Mouse (Mus musculus) brain, embryonic 14.5 days (tissue): ENCODE data around the gene Vstm4. TPM values are rescaled to one million over a fixed set of nuclear protein-coding genes. Genes with fewer than 3 reads are reported as not detected.
A peak's percentile ranks its signal among the peaks of the same experiment; 100 is the strongest.

Experiments used
- DNase-seq: peaks from one replicate; pipeline ENCODE4 v3.0.0-alpha.2; 2011; ENCODE audit warnings: low read depth
- CTCF ChIP-seq: fragments of 200-500 bp; IDR thresholded peaks from 2 replicates; pipeline ENCODE4 v1.5.1; 2012; ENCODE audit warnings: inconsistent platforms, mild to moderate bottlenecking, moderate library complexity, borderline replicate concordance; ENCODE audit not compliant: insufficient read depth, insufficient read length; ENCODE audit errors: extremely low read depth
- POLR2A ChIP-seq: fragments of 200-500 bp; IDR thresholded peaks from 2 replicates; pipeline ENCODE4 v1.6.1; 2012; ENCODE audit warnings: mild to moderate bottlenecking, inconsistent platforms, borderline replicate concordance; ENCODE audit not compliant: poor library complexity, insufficient read depth, insufficient read length, severe bottlenecking; ENCODE audit errors: extremely low read depth
- polyA plus RNA-seq: library from polyadenylated mRNA; depleted of rRNA; stranded (reverse); fragments of >200 nt; gene quantifications from 2 replicates; pipeline ENCODE4 v1.2.3, GENCODE M21; 2012

Gene Vstm4
- polyA plus RNA-seq, 1 experiment = 6.0 TPM

GRCm38 (mm10) chr14:32833847-32834246, 22.7 kb upstream of the Vstm4 start, which contains the start of gene Fam170b:
Gene Fam170b (plus strand): TSS chr14:32833962.
- DNase-seq = no peak
- no peak for TF ChIP-seq POLR2A
- no peak for TF ChIP-seq CTCF

DNA sequence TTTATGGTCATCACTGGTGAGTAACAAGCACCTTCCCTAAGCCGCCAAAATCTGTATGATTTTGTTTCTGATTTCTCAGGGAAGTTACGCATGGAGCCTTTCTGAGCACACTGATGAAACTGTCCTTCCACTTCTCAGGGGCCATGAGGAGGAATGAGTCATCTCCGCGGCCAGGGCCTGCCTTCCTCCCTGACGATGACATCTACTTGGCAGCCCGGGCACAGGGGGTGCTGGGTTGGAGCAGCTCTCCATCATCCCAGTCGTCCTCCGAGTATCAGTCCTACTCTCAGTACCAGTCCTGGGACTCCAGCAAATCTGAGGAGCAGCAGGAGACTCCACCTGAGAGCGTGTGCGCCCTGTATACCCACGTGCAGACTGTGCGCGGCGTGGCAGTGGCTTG, 21.4 kb upstream of the Vstm4 start:
- no peak for DNase-seq
- TF ChIP-seq POLR2A (no peak), CTCF (no peak)

- no peak for DNase-seq
- TF ChIP-seq CTCF = no peak
- TF ChIP-seq POLR2A = no peak
Observed at GRCm38 (mm10) chr14:32835596-32835995, 21.0 kb upstream of the Vstm4 start.

GRCm38 (mm10) chr14:32836191-32836590, 20.4 kb upstream of the Vstm4 start:
- TF ChIP-seq CTCF (no peak), POLR2A (no peak)
- DNase-seq = no peak

GRCm38 (mm10) chr14:32842052-32842451, 14.5 kb upstream of the Vstm4 start:
- TF ChIP-seq CTCF = no peak
- no peak for TF ChIP-seq POLR2A
- DNase-seq = no peak

GRCm38 (mm10) chr14:32854059-32854458, 2.5 kb upstream of the Vstm4 start:
- TF ChIP-seq POLR2A = no peak
- TF ChIP-seq CTCF = no peak
- no peak for DNase-seq

DNA sequence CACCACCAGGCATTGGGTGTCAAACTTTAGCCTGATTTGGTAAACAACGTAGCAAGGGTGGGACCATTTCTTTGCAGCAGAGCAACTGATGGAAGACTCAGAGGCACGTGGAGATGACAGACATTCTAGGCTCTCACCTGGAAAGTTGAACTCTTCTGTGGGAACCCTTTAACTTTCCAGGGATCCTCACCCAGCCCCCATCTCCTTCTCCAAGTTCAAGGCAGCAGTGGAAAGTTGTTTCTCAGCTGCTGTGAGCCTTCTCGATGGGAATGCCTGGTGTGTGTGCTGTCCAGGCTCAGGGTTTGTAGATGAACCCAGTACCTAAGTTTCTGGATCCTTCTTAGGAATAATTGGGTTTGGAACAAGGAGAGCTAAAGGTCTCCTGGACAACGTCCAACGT, 310 bp upstream of the Vstm4 start:
- no peak for DNase-seq
- TF ChIP-seq POLR2A (no peak), CTCF (no peak)

- TF ChIP-seq POLR2A (no peak), CTCF (no peak)
- no peak for DNase-seq
Observed at GRCm38 (mm10) chr14:32858361-32858760, 1.8 kb downstream of the Vstm4 start.

- TF ChIP-seq CTCF (no peak), POLR2A (no peak)
- no peak for DNase-seq
Observed at GRCm38 (mm10) chr14:32858941-32859510, 2.5 kb downstream of the Vstm4 start.

DNA sequence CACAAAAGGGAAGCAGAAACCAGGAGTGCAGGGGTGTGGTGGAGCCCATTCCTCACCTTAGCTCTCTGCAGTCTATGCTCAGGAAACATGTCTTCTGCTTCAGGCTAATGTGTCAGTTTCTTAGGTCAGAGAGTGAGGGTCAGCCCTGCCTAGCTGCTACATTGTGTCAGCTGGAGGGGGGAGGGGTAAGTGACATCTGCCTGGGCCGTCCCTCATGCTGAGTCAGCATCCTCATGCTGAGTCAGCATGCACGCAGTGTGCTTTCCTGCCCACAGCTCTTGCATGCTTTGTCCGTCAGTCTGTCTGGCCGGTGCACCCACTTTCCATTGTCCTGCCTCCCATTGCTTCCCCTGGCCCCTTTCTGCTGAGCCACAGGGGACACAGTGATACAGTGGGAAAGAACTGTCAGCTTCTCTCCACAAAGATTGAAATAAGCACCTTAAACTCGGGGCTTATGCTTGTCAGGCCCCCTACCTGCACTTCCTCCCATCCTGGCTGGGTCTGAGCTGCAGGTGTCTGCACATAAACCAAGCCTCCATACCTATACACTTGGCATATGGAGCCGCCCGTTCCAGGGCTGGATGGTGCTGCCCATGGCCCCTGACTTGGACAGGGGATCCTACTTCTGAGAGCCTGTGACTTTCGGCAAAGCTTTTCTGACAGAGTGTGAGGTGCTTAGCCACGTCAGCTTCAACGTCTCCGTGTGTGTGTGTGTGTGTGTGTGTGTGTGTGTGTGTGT, 3.4 kb downstream of the Vstm4 start:
- DNase-seq = no peak

GRCm38 (mm10) chr14:32861149-32861581, 4.6 kb downstream of the Vstm4 start:
- TF ChIP-seq CTCF (no peak), POLR2A (no peak)

More for the DNA sequence above, 3.4 kb downstream of the Vstm4 start:
- no peak for TF ChIP-seq POLR2A
- TF ChIP-seq CTCF = no peak

GRCm38 (mm10) chr14:32861656-32862055, 5.1 kb downstream of the Vstm4 start:
- no peak for DNase-seq
- TF ChIP-seq CTCF (no peak), POLR2A (no peak)

More at GRCm38 (mm10) chr14:32861149-32861581, 4.6 kb downstream of the Vstm4 start:
- DNase-seq = peak; percentile 31

- DNase-seq = no peak
- TF ChIP-seq POLR2A (no peak), CTCF (no peak)
Observed at GRCm38 (mm10) chr14:32865331-32865730, 8.8 kb downstream of the Vstm4 start.

- no peak for DNase-seq
- TF ChIP-seq CTCF (no peak), POLR2A (no peak)
Observed at GRCm38 (mm10) chr14:32871963-32872362, 15.4 kb downstream of the Vstm4 start.

- DNase-seq = peak; percentile 23
- TF ChIP-seq CTCF (no peak), POLR2A (no peak)
Observed at GRCm38 (mm10) chr14:32877549-32877948, 21.0 kb downstream of the Vstm4 start.

DNA sequence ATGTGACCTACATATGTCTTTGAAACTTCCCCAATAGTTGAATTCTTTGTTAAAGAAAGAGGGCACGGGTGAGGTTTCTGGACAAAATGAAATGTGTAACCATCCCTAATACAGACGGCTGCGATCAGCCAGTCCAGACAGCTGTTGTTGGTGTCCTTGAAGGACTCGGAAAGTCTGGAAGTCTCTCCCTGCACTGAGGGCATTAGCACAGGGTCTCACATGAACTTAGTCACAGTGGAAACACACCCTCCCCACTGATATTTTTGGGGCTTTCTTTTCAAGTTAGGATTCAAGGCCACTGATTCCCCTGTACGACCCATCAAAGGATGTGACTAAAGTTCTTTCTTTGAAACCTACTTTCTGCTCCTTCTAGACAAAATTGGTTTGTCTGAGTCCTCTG, 23.8 kb downstream of the Vstm4 start:
- no peak for DNase-seq
- TF ChIP-seq CTCF = no peak
- TF ChIP-seq POLR2A = no peak
